Mouse (Mus musculus) MN1 (cell line): ENCODE data around the gene Cc2d1b.

Experiments used
- DNase-seq: peaks from one replicate; pipeline ENCODE4 v3.0.0-alpha.2; 2016; ENCODE audit warnings: low spot score

Gene Cc2d1b

DNA sequence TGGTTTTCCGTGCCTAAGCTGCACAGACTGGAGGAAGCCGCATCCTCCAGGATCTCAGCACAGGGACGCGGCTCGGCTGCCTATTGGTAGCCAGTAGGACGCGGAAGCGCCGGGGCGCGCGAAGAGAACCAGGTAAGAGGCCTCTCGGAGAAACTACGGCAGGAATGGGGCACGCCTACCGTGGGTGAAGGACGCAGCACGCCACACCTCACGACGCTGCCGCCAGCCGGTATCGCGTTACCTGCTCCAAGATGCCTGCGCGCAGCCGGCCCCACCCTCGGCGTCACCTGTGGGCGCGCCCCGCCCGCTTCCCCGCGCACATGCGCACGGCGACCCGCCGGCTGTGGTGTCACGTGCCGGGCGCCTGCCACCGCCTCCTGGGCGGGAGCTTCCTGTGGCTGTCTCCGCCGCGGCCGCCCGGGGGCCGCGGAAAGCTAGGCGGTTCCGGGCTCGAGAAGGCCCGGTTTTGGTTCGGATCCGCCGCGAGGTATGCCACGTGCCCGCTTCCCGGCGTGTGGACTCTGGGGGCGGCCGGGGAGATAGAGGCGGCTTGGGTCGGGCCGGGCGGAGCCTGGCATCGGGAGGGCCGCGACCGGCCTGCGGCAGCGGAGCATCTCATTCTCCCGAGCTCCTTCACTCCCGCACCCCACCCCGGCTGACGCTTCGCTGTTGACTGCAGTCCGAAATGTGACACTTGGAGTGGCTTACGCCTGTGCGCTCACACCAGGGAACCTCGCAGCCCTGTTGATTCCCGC lies at the start of gene Cc2d1b:
Cc2d1b (plus strand) TSS at position 354 of the 755 bp plus-strand sequence.
- peak; percentile 89 for DNase-seq

DNA sequence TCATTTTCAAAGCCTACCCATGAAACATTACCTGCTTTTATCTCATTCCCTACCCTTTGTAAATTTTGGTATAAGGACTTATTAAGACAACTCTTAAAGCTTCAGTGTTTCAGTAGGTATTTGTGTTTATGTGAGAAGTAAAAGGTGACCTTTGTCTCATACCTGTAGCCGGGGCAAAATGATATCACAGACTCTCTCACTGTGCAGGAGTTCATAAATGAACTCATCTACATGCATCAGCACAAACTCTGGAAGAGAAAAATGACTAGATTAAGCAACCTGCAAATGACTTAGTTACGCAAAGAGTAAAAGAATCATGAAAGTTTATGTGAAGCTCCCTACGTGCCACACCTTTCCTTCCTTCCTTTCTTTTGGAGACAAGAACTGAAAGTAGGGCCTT lies 47.1 kb upstream of the Cc2d1b start:
- DNase-seq: no peak

DNA sequence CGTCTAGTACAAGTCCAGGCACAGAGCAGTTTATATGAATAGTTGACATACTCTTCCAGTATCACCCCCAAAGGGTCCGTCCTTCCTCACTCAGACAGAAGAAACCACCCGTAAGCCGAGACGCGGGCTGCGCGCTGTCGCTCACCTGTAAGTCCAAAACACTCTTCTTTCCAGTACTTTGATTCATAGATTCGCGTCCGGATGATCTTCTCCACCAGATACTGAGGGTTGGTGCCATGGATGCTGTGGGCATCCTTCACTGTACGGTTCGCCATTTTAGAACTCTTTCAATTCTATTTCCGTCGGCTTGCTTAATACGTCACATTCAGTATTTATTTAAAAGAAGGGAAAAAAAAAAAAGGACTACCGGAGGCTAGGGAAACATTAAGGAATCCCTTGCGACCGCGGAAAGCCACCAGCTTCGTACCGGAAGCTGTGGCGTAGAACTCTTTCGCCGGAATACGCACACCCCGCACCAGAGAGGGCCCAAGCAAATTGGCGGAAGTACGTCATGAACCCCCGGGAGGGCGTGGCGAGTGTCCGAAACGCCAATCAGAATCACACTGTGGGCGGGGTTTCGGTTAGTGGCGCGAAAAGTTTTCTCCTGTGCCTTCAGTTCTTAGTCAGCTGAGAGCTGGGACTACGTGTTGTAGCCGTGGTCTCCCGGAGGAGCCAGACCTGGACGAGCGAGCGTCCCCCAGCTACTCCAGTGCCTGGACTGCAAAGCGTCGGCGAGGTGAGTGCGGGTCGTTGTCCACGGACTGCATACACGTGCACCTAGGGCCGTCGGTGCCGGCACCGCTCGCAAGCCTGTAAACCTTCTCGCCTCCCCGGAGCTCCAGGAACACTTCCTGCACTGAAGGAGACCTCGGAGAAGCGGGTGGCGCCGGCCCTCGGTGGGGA lies 40.6 kb upstream of the Cc2d1b start, which contains the start of the genes Prpf38a and Orc1:
Prpf38a (minus strand) TSS at position 497 of the 903 bp plus-strand sequence.
Orc1 (plus strand) TSS at position 584 of the 903 bp plus-strand sequence.
- peak; percentile 94 for DNase-seq

DNA sequence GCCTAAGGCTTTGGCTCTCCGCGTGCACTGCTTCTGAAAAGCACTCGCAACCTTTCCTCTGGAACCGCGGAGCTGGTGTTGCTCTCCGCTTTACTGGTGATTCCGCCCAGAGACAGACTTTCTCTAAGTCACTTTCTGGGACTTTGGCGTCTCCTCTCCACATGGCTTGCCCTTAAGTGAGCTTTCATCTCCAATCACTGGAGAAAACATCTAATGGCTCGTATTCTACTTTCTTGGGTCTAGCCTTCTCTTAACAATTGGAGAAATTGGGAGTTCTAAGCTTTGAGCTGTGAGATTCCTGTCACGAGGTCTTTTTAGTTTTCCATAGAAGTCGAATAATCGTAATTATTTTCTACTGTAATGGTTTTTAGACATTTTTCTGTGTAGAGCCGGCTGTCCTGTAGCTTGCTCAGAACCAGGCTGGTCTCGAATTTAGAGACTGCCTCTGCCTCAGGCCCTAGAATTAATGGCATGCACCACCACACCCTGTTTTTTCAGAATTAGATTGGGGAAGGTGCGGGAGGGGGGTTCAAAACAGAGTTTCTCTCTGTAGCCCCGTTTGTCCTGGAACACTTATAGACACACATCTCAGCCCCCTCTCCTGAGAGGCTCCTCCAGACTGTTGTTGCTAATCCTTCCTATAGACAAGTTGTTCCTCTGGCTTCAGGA lies 39.9 kb upstream of the Cc2d1b start:
- DNase-seq: peak; percentile 18

DNA sequence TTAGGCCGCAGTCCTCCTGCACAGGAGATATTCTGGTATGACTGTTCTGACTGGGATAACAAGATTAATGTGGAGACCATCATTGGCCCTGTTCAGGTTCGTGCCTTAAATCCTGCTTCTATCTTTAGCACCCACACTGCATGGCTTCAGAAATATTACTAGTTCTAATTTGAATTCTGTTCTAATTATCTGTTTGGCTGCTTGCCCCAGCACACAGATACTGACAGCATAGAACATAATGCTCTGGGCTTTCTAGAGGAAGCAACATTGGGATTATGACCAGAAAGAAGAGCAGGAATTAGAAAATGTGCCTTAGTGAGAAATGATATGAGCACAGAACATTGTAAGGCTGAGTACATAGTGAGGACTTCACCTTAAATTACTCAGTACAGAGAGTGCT lies 26.4 kb upstream of the Cc2d1b start:
- DNase-seq: no peak

DNA sequence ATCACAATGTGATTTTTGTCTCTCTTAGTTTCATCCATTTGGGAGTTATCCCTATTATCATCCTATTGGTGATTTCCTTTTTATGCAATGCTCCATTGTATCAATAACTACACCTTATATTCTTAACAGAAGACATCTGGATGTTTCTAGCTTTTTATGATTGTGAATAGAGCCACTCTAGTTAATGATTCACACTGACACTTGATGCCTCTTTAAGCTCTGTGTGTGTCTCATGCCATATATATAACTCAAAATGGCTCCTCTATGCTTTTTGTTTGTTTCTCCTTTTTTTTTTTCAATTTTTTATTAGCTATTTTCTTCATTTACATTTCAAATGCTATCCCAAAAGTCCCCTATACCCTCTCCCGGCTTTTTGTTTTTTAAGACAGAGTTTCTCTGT lies 24.0 kb upstream of the Cc2d1b start:
- DNase-seq: no peak

DNA sequence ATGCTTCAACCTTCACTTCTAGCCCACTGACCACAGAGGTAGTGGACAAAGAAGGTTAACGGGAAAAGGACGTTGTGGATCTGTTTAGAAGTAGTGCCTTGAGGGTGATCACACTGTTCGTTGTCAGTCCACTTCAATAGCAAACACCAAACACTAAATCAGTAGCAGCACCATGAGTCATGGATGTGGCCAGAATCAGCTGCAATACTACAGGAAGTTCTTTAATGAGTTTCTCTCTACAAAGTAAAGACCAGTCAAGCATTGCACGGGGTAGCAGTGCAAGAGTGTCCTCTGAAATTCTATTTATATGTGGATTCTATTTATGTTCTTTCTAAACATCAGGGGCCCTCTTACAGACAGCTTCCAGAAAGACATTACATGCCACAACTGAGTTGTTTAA lies 21.4 kb upstream of the Cc2d1b start:
- no peak for DNase-seq

DNA sequence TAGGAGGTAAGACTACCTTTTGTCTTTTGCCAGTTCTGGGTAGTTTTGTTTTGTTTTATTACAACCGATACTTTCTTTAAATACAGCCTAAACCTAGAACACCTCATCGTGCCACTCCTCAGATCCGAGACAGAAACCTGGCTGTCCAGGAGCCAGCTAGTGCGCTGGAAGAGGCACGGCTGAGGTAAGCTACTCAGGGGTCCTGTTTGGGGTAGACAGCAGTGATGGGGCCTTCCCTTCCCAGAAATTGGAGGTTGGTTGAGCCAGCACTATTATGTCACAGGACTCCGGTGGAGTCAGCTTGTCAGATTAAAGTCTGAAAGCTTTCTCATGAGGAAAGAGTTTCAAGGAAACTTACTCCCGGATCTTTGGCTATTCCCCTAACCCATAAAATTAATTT lies 17.9 kb upstream of the Cc2d1b start:
- DNase-seq: no peak

DNA sequence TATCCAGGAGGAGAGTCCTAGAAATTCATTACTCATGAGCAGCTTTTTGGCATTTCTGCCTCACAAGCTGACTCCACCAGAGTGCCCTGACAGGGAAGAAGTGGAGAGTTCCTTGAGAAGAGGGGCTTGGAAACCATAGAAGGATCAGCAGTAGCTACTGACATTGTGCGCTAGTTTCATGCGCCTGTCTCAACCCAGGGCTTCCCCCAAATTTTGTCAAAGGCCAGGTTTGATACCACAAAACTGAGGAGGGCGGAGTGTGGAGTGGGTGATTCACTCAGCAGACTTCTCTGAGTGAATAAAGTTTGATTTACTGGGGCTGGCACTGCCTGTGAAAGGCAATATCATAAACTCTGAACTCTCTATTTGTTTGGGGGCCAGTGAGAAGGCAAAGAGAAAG lies 11.1 kb upstream of the Cc2d1b start:
- no peak for DNase-seq

DNA sequence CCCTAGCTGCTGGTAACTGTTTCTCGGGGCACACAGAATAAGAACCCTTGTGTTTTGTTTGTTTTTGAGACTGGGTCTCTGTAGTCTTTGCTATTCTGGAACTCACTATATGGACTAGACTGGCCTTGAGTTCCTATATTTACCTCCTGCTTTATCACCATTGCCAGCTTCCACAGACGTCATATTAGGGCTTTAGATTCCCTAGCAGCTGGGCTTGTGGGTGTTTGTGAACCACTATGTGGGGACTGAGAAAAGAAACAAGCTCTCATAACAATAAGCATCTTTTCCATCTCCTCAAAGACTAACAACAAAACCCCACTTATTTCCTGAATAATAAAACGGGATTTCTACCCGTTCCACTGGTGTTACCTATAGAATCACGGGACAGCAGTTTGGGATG lies 8.8 kb upstream of the Cc2d1b start:
- no peak for DNase-seq

DNA sequence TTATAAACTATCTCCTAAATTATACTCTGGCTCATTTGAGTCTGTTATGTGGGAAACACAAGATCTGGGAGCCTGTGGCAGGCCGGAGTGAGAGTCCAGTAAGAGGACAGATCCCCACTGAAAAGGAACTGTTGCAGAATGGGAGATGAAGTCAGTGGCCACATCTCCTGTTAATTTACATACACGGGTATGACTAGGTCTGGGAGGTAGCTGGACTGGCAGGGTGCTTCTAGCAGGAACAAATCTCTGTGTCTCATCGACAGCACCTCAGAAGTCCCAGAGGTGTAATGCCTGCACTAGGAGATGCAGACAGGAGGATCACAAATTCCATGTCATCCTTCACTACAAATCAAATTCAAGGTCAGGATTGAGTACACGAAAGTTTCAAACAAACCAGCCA lies 1.2 kb upstream of the Cc2d1b start:
- DNase-seq: no peak

DNA sequence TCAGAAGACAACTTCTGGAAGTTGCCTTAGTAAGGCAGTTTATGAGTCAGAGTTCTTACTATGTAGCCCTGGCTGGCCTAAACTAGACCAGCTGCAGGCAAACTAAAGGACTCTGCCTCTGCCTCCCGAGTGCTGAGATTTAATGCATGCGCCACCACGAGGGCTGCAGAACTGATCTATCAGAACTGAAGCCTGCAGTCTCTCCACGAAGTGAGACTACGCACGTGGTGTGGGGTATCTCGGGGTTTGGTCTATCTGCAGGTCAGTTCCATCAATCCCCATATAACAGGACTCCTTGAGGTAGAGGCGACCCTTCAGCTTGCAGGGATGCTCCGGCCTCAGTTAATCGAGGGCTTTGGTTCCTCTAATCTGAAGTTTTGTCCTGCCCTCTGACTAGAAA lies 575 bp upstream of the Cc2d1b start:
- DNase-seq: peak; percentile 29

DNA sequence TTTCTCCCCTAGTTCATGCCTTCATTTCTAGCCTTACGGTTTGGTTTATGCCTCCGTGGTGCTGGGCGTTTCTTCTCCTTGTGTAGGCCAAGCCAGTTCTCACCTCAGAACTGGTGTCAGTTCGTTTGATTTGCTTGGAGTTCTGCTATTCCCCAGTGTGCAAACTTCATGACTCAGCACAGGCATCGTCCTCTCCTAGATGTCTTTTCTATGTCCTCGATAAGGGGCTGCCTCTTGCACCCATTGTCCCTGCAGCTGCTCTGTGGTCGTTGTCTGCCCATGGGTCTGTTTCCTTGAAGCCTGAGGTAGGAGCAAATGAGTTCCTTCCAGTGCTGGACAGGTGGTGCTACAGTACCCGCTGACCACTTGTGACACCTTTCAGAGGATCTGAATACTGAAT lies 796 bp downstream of the Cc2d1b start:
- peak; percentile 7 for DNase-seq

DNA sequence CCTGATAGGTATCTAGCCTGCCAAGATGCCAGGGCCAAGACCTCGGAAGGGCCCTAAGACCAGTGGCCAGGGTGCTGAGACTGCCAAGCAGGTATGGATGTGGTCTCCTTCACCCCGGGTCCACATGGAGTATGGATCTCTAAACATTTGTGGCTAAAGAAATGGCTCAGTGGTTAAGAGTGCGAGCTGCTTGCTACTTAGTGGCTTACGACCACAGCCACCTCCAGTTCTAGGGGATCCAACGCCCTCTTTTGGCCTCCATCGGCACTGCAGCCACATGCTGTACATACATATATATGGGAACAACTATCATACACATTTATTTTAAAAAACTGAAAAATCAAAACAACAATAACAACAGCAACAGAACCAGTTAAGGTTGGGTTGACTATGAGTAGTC lies 1.8 kb downstream of the Cc2d1b start:
- no peak for DNase-seq

DNA sequence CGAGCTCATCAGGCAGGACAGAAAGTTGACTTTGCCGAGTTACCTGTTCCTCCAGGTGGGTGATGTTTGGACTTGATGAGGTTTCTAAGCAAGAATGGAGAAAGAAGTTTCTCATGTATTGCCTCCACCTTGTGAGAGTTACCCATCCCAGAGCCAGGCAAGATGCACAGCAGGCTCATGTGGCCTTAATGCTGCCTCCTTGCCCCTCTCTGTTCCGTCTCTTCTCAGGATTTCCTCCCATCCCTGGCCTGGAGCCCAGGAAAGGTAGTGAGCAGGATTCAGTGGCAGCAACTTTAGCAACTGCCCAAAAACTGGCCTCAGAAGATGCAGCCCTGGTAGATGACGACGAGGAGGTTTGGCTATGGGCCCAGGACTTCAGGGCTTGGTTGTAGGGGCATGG lies 7.3 kb downstream of the Cc2d1b start:
- no peak for DNase-seq

DNA sequence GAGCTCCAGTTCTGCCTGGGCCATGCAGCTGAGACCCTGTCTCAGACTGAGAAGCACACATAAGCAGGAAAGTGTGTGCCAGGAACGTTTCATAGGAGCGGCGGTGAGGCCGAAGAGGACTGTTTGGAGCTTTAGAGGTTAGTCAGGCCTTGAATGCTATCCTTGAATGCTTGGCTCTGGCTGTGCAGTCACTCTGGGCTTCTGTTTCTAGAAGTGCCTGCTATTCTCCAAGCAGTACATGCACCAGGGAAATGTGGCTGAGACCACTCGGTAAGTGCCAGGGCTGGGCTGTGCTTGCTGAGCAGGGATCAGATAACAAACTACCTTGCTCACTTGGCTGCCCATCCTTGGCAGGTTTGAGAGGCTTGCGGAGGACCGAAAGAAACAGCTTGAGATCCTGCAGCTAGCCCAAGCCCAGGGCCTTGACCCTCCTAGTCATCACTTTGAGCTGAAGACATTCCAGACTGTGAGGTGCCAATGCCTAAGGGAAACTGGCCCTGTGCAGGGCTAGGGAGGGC lies 9.7 kb downstream of the Cc2d1b start:
- DNase-seq: no peak

DNA sequence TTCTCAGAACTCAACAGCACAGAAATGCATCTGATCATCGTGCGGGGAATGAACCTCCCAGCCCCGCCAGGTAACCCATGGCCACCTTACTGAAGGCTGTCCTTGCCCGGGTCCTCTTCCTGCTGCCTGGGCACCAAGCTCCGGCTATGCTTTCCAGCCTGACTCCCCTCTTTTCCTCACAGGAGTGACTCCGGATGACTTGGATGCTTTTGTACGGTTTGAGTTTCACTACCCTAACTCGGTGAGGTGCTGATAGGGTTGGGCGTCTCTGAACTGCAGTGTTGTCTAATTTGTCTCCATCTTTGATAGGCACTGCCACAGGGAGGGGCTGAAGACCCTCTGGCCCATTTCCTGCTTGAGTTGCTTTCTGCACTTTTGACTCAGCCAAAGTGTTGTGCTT lies 10.4 kb downstream of the Cc2d1b start:
- DNase-seq: no peak

DNA sequence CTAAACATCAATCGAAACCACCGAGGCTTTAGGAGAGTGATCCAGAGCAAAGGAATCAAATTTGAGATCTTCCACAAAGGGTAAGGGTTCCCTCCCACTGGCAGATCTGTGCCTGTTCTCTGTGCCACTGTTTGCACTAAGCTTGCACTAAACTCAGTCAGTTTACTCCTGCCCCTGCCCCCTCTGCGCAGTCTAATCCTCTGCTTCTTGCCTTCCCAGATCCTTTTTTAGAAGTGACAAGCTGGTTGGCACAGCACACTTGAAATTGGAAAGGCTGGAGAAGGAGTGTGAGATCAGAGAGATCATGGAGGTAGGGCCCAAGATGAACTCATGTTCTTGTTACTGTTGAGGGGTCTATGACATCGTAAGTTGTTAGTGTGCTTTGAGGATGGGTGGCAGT lies 11.9 kb downstream of the Cc2d1b start:
- DNase-seq: no peak

DNA sequence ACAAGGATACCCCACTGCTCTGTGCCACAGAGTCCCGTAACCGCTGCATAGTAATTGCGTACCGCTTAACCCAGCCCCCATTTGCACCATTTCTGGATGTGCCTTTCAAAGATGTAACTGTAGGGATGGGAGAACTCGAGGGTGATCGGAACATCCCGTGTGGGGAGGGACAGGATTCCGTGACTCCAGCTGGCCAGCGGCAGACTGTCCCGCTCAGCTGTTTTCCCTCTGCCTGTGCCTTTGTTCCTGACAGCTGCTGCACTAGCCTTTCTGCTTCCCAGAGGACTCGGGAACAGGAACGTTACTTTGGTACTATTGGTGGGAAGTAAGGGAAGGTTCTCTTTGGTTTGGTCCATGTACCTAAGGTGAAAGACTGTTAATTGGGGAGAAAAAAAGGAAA lies 14.0 kb downstream of the Cc2d1b start:
- DNase-seq: no peak

DNA sequence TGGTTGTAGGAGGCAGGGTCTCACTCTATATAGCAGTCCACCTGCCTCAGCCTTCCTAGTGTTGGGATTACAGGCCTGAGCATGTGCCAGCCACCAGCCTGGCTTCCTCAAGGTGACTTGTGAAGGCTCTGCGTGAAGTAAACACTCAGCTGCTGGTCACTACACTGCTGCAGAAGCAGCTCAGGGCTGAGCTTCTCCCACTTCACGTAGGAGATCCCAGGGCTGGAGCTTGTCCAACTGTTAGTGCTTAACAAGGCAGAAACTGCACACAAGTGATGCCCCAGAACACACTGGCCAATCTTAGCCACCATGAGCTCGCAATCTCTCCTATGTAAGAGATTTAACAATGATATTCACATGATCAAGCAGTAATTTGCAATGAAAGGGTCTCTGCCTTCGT lies 15.0 kb downstream of the Cc2d1b start:
- DNase-seq: no peak

DNA sequence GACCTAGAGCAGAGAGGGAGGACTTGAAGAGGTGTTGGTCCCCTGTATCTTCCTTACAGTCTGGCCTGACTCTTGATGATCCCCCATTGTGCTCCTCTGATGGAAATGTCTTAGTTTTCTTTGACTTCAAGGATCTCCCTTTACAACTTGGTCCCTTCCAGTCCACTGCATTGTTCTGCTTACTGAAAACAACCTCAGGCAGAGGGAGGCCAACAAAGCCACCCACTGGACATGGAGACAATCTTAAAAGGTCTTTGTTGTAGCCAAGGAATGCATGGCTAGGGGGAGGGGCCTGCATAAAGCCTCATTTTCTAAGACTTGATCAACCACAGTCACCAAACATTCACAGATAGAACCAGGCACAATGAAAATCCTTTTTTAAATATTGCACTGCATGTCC lies 15.4 kb downstream of the Cc2d1b start:
- no peak for DNase-seq

DNA sequence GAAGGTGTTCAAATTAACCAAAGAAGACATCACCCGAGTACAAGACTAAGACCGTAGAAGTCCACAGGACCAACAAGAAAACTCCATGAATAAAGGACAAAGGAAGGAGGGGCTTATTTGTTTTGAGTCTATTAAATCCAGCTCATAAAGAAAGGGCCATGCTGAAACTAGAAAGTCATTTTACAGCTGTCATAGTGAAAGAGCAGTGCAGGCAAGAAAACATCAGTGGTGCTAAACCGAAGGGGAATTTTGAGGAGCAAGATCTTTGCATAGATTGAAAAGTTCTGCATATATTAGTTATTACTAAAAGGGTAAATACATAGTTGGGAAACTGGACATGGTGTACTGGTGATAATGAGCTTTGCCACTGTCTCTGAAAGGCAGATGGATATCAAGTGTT lies 18.0 kb downstream of the Cc2d1b start:
- DNase-seq: no peak
